Mouse (Mus musculus): ENCODE measurements around the gene Hspbap1.

Gene Hspbap1

GRCm38 (mm10) chr16:35763590-35764296, 6.4 kb upstream of the Hspbap1 start:
- no peak for DNase-seq (ENCODE audit: low spot score)

DNA sequence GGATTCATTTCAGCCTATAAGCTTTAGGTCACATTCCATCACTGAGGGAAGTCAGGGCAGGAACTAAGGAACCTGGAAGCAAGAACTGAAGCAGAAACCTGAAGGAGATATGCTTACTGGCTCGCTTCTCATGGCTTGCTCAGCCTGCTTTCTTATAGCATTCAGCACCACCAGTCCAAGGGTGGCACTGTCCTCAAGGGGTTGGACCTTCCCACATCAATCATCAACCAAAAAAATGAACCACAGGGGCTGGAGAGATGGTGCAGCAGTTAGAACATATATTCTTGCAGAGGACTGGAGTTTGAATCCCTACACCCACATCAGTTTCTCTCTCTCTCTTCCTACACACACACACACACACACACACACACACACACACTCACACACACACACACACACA, 5.2 kb upstream of the Hspbap1 start:
- no peak for DNase-seq (ENCODE audit: low spot score)

DNA sequence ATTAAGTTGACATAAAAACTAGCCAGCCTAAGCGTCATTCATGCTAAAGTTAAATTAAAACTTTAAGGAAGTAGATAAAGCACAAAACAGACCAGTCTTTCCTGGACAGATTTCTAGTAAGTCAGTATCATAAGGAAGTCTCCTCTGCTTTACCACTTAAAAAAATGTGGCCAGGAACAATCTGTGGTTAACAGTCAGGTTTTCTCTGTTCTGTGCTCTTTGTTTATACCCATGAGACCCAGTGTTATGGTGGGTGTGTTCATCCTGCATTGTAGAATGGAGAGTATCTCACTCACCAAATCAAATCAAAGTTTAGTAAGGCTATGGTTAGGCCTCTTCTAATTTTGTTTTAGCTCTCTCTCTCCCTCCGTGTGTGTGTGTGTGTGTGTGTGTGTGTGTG, 4.7 kb upstream of the Hspbap1 start:
- DNase-seq (ENCODE audit: low spot score) = no peak

- no peak for DNase-seq (ENCODE audit: low spot score)
Observed at GRCm38 (mm10) chr16:35766366-35766765, 3.8 kb upstream of the Hspbap1 start.

- DNase-seq (ENCODE audit: low spot score) = no peak
Observed at GRCm38 (mm10) chr16:35768469-35768784, 1.7 kb upstream of the Hspbap1 start.

DNA sequence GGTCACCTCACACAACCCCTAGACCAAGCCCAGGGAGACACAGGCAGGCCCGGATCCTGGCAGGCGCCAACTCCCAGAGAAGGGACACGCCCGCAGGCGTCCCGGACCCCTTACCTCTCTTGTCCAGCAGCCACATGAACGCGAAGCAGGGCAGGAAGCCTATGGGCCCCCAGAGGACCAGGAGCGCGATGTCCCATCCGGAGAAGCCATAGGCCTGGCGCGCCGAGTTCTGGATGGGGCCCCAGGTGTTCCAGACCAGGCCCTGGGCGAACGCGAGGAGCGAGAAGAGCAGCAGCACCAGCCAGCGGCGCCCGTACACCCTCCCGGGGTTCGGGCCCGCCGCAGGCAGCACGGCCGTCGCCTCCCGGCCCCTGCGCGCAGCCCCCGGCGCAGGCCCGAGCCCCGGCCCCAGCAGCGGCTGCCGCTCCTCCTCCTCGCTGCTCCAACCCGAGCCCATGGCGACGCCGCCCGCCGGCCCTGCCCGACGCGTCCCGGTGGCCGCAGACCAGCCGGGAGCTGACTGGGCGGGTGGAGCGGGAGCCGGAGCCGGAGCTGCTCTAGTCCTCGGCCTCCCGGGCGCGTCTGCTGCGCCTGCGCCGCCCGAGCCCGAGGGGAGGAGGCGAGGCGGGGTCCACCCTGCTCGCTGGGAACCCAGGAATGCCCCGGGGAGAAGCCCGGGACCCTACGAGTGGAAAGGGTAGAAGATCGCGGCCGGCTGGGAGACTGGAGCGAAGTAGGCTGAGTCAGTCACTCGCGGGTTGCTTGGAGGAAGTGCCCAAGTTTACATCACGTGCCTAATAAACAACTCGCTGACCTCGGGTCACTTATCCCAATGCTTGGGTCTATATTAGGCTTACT, 1.2 kb upstream of the Hspbap1 start, which contains the start of gene Dirc2:
Dirc2 (minus strand) TSS at position 572 of the 858 bp plus-strand sequence.
- DNase-seq (ENCODE audit: low spot score) = peak; percentile 82

DNA sequence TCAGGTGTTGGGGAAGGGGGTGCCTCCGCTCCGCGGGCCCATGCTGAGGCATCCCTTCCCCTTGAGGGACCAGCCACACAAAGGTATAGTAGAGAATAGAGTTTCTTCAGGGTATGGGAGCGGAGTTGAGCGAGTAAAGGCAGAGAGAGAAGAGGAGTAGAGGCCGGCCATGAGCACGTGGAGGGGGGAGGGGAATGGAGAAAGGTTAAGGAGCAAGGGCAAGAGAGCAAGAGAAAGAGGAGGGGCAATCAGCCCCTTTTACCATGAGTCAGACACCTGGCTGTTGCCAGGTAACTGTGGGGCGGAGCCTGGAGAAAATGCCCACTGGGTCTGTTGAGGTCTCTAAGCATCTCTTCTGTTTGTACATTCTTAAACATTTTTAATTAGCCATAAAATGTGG, 966 bp downstream of the Hspbap1 start:
- peak; percentile 31 for DNase-seq (ENCODE audit: low spot score)

DNA sequence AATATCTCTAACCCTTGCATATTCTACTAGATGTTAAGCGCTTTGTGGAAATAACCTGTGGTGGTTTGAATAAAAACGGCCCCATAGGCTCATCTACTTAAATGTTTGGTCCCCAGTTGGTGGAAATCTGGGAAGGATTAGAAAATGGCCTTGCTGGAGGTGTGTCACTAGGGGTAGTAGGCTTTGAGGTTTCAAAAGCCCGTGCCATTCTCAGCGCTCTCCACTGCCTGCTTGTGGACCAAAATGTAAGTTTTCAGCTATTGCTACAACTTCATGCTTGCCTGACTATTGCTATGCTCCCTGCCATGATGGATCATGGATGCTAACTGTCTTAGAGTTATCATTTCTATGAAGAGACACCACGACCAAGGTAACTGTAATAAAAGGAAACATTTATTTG, 1.4 kb downstream of the Hspbap1 start:
- DNase-seq (ENCODE audit: low spot score) = no peak

- DNase-seq (ENCODE audit: low spot score) = no peak
Observed at GRCm38 (mm10) chr16:35772598-35772997, 2.4 kb downstream of the Hspbap1 start.

DNA sequence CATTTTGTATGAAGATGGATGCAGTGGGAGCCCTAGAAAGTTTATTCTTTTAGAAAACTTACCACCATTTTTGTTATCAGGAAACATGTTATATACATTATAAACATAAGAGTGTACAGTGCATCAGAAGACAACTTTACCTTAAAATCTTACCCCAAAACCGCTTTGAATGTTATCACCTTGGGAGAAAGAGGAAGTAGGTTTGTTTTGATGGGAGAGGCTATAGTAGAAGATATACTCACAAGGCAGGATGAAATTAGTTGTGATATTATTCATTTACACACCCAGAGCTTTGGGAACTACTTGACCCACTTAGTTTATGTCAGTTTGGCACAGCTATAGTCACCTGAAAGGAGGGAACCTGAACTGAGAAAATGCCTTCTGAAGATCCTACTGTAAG, 5.7 kb downstream of the Hspbap1 start:
- DNase-seq (ENCODE audit: low spot score) = no peak

GRCm38 (mm10) chr16:35776737-35777136, 6.6 kb downstream of the Hspbap1 start:
- DNase-seq (ENCODE audit: low spot score) = no peak

- no peak for DNase-seq (ENCODE audit: low spot score)
Observed at GRCm38 (mm10) chr16:35777768-35778167, 7.6 kb downstream of the Hspbap1 start.

DNA sequence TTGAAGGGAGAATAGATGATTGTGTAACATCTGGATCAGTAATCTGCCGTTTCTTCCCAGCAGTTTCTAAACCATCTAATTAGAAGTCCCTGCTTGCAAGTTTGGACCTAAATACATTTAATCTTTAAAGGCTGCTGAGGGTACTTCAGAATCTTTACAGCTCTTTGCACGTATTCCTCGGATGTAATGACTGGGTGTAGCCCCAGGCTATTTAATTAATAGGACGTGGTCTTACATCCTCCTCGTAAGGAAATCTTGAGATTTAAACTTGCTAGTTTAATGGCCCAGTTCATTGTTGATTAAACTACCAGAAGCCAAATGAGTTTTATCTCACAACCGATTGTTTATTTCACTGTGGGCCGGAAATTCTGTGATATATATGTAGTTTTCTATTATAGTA, 9.5 kb downstream of the Hspbap1 start:
- no peak for DNase-seq (ENCODE audit: low spot score)

DNA sequence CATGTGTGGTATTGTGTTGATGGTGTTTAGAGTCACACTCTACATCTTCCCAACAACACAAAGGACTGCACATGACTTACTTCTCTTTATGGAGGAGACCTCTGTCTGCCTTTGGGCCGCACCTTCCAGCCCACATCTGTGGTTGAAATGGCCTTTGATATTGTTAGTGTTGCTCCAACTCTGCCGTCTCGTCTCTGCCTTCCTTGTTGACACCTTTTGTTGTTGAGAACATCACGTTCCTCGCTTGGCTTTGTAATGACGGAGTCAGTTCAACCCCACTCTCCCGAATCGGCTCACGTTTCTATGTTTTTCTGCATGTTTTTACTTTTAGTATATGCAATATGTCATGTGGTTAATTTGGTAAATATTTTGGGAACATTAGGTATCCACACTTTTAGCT, 10.9 kb downstream of the Hspbap1 start:
- DNase-seq (ENCODE audit: low spot score) = no peak

DNA sequence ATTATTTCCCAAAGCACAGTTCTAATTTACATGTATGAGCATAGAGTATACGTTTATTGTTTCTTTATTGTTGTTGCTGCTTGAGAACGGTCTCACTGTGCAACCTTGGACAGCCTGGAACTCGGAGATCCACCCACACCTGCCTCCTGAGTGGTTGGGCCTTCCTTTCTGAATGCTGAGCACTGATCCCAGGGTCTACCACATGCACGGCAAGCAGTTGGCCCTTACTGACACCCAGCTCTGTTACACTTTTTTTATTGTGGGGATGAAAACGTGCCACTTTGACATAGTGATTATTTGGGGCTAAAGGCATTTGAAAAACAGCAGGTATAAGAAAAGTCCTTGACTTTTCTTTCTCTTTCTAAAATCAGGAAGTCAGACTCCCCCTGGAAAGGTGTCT, 11.5 kb downstream of the Hspbap1 start:
- no peak for DNase-seq (ENCODE audit: low spot score)

DNA sequence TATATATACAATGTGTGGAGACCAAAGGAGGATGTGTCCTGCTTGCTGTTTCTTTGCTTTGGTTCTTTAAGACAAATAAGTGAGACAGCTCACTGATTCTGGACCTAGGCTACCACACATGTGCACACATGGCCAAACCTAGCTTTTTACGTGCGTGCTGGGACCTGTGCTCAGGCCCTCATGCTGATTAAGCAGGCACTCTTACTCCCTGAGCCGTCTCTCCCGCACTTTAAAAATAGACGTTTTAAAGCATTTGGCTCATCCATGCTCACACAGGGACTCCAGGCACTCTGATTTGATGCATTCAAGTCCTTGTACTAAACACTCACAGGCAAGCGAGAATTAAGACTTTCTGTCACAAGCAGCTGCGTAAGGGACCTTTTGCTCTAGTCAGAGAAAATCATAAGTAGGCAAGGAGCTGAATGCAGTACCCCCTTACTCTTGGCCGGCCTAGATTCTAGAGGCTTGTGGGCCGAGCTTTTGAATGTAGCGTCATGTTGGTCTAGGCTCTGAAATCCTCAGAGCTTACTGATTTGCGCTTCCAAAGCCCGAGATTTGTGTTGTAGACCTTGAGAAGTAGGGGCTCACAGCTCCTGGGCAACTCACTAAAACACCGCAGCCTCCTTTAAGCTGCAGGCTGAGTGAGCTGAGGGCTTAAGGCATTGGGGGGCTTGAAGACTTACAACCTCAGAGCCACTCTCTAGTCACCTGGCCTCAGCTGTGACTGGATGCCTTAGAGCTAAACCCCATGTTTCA, 12.5 kb downstream of the Hspbap1 start:
- DNase-seq (ENCODE audit: low spot score) = no peak

DNA sequence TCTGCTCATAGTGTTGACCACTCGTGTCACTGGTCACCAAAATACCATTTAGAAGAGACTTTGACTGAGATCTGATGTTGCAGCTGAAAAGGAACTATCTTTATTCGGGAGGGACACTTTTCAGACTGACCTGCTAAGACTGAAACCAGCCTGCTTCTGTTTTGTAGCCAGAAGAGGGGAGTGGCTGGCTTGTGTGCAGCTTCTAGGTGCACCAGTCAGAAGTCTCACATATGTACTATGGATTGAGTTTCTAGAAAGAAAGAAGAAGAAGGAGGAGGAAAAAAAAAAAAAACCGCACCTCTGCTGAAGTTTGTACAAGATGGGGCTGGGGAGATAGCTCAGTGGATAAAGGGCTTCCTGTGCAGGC, 13.0 kb downstream of the Hspbap1 start:
- DNase-seq (ENCODE audit: low spot score) = no peak

DNA sequence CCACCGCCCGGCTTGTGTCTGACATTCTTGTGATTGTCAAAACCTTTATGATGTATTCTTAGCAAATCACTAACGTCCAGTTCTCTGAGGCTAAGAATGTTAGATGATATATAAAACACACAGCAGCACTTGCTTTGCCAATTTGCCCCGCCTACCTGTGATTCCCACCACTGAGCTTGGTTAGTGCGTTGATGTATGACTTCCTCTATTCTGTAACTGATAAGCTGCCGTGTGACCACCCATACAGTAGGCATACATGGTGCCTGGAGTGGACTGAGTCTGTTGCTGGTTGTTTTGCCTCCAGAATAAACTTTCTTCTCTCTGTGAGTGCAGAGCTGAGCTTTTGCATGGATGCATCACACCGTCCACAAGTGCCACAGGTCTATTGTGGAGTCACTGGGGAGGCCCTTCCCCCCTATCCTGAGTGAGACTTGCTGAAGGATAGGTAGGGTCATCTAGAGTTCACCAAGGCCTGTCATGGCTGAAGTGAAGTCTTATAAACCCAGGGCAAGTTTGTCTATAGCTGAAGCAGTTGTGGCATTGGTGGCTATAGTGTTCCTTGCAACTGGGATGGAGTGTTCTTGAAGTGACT, 14.1 kb downstream of the Hspbap1 start:
- no peak for DNase-seq (ENCODE audit: low spot score)

DNA sequence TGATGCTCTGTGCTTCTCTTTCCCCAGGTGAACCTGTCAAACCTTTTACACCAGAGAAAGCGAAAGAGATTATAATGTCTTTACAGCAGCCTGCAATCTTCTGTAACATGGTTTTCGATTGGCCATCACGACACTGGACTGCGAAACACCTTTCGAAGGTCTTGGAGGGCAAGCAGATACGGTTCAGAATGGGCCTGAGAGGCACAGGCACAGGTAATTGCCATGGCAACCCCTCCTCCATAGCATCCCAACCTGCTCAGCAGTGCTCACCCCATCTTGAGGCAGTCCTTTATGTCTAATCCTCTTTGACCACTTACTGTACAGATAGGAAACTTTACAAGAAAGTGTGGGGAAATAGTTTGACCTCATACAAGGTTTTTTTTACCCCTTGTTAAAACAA, 17.0 kb downstream of the Hspbap1 start:
- no peak for DNase-seq (ENCODE audit: low spot score)

GRCm38 (mm10) chr16:35787568-35788189, 17.5 kb downstream of the Hspbap1 start:
- no peak for DNase-seq (ENCODE audit: low spot score)

- DNase-seq (ENCODE audit: low spot score) = no peak
Observed at GRCm38 (mm10) chr16:35788330-35788729, 18.2 kb downstream of the Hspbap1 start.

- no peak for DNase-seq (ENCODE audit: low spot score)
Observed at GRCm38 (mm10) chr16:35791962-35792521, 21.9 kb downstream of the Hspbap1 start.

All from testis, postnatal 14 days (tissue).